Mouse (Mus musculus) adrenal gland, postnatal 10 days (tissue): ENCODE data around the gene Gm12216. TPM values are rescaled to one million over a fixed set of nuclear protein-coding genes. Genes with fewer than 3 reads are reported as not detected.
"Not testable (repeated sequence)": the region's sequence is repeated elsewhere in the genome, so short reads cannot be mapped to it uniquely, and the experiment has no call there.

Experiments
- DNase-seq: peaks from one replicate; pipeline ENCODE4 v3.0.0; 2021; ENCODE audit warnings: mixed read lengths
- long read RNA-seq, 2 experiments: library from polyadenylated mRNA; stranded (forward); transcript quantifications; one replicate each; pipeline ENCODE4 v2.0.0; 2021
- total RNA-seq, 2 experiments: library from RNA; stranded (reverse); gene quantifications; 2 replicates each; pipeline ENCODE4 v1.2.3; 2021

Gm12216 gene
- 1 to 10 TPM; 5.7 to 7.9 TPM for total RNA-seq
- long read RNA-seq, experiment 1, partial matches to known transcripts, result 0 of 3 reads
- long read RNA-seq, experiment 1, other reads (novel, unspliced or antisense), result 2 of 3 reads
- long read RNA-seq, experiment 2, partial matches to known transcripts, result 0 of 7 reads
- long read RNA-seq, experiment 2, other reads (novel, unspliced or antisense), result 5 of 7 reads

DNA sequence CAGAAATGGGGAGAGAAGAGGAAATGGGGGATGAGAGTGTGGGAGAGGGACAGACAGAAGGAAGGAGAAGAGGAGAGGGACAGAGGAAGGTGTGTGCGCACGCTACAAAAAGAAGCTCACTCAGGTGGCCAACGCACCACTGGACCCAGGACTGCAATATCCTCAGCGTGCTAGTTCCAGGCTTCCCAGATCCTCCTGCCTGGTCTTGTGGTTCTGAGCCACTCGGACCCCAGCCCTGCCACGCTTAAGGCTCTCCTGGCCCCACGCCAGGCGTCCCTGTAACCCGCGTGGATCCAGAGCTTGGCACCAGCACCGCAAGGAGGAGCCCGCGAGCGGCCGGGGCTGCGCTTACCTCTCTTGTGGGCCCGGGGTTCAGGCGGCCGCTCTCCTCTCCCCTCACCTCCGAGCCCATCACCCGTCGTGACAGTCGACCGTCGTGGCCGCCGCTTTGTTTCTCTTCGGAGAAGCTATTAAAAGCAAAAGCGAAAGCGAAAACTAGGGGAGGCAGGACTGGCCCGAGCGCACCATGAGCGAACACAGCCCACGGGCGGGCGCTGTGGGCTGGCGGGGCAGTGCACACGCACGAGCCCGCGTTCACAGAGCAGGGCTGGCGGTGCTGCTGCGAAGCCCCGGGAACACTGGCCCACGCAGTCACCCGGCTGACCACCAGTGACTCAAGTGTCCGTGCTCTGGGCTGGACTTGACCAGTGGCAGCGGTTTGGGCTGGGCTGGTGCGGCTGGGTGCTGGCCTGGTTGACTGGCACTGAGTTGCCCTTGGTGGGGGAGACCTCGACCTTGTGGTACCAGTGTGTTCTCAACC, at the start of gene Gm12216:
TSS of gene Gm12216 (minus strand) at position 496 of the 820 bp plus-strand sequence.
- DNase-seq, result peak; percentile 63

DNA sequence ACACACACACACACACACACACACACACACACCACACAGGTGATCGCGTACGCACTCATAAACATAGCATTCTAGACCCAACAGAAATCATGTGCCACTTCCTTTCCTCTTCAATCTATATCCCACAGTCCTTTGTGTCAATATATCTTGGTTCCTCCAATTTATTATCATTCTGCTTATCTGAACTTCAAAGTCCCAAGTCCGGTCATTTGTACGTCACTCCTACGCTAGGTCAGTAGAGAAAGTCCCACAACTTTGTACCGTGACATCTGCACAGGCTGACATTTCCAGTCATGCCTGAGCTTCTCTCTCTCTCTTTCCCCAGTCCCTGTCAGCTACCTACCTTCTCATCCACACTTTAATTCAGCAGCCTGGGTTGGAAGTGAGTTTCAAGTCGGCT, 49.6 kb upstream of the Gm12216 start:
- DNase-seq, result no peak

DNA sequence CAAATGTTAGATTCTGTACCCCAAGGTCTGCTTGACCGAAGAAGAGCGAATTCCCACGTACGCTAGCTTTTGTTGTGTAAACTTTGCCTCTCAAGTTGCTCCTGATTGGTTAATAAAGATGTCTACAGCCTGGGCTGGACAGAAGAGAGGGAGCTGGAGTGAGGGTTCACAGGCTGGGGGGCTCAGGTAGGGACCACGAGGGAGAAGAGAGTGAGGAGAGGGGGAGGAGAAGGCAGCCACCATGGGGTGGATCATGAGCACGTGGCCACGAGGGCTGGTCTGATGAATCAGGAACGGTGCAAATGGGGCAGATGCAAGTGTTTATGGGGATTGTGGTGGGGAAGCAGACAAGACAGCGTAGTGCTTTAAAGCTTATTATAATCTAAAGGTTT, 45.5 kb upstream of the Gm12216 start:
- no peak for DNase-seq

- DNase-seq, result peak; percentile 70
These were observed 44.9 kb upstream of the Gm12216 start for GRCm38 (mm10) chr11:53903781-53904533.

DNA sequence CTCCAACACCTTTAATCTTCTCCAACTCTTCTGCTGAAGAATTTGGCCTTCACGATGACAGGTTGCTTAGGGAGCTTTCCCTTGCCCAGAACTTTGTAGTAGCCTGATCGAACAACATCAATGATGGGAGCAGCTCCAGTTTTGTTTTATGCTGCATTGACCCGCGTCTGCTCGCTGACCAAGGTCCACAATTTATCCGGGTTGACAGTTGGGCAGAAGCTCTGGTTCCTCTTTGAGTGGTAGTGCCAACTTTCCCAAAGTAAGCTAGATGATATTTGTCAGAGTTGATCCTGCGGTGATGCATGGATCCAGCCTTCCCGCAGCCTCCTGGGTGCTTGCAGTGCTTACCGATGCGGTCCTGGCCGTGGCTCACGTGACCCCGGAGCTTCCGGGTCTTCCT, 43.7 kb upstream of the Gm12216 start:
- no peak for DNase-seq

DNA sequence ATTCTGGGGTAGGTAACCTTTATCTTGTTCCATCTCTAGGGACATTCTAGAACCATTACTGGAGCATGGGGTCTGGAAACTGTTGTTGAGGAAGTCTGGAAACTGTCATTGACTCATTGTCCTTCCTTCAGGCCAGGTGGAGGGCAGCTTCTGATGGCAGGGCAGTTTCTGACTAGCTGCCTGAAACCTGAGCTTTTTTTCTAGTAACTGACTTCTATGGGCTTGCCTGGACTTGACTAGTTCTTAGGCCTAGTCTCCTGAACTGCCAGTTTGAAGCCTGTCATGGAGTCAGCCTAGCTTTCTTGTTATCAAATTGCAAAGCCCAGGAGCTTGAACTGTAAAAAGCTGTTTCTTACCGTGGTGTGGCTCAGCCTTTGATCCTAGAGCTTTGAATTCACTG, 41.9 kb upstream of the Gm12216 start:
- DNase-seq, result no peak

DNA sequence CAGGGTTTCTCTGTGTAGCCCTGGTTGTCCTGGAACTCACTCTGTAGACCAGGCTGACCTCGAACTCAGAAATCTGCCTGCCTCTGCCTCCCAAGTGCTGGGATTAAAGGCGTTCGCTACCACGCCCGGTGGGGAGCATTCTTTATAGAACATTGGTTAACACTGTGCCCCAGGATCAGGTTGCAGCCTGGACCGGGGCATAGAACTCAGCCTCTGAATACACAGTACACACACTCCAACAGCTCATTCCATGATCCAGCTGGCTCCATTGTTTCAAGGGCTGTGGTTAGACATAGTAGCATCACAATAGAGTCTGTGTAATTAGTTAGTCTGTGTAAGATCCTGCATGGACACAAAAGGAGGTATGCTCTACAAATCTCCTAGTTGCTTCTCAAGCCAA, 40.9 kb upstream of the Gm12216 start:
- DNase-seq, result no peak

DNA sequence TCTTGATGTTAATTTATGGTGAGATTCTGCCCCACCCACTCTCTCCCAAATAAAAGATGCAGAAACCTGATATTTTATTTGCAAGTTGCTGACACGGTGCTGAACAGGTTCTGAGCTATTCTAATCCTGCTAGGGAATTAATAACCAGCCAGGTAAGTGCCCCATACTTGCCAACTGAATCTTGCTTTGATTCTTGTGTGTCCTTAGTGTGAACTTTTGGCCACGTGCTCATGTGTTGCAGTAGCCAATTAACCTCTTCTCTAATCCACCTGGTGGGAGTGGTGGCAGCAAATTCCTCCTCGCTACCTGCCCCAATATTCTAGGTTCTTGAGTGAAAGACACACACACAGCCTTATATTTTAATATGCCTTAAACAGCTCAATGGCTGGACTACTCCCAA, 39.9 kb upstream of the Gm12216 start:
- no peak for DNase-seq

DNA sequence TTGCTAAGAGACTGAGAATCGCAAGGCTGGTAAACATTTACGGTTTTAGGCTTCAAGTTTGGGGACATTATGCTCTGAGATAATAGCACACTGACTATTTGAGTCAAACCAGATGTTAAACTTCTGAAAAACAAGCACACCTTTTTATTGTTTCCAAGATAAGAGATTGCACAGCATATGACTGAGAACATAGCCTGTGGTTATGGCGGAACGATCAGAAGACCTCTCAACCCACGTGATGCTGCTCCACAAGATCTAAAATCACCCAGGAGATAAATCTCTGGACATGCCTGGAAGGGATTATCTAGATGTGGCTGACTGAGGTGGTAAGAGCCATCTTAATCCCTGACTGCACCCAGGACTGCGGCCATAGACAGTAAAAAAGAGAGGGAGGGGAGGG, 37.9 kb upstream of the Gm12216 start:
- DNase-seq, result no peak

DNA sequence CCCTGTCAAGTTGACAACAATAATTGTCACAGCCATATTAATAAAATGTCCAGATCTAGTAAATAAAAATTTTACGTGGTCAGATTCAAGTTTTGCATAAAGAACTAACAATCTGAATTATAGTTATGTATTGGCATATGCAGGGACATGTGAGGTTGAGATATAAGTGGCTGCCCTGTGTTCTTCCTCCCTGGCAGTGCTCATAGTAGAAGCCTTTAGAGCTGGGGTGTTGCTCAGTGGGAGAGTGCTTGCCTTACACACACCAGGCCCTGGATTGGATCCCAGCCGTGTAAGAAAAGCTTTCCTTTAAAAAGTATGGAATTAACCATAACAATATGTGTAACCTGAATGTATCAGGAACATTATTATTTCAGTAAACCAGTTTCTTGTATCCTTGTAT, 34.4 kb upstream of the Gm12216 start:
- no peak for DNase-seq

- DNase-seq, result no peak
These were observed 33.8 kb upstream of the Gm12216 start for GRCm38 (mm10) chr11:53892716-53893416.

GRCm38 (mm10) chr11:53891505-53892451, 32.7 kb upstream of the Gm12216 start, which contains the start of gene Slc22a5:
TSS of gene Slc22a5 (minus strand) at chr11:53891660.
- peak; percentile 99 for DNase-seq

DNA sequence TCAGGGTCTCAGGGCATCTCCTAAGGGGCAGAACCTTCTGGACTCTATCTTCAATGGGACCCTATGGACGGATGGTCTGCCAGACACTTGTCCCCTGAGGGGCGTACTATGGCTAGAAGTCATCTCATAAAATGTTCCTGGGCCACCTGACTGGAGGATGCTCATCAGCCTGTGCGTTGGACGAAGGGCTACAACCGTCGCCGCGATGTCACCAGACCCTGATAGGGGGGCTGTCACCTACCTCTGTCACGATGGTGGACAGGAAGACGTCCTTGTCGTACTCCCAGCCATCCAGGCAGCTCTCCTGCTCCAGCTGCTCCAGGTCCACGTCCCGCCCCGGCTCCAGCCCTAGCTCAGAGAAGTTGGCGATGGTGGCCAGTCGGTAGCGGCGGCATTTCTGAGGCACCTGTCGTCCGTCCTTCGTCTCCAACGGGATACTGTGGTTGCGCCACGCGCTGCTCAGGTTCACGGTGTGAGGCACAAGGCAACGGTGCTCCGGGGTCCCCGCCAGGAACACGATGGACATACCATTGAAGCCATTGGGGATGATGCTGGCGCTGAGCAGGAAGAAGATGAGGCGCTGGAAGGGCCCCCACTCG, 31.9 kb upstream of the Gm12216 start:
- no peak for DNase-seq

DNA sequence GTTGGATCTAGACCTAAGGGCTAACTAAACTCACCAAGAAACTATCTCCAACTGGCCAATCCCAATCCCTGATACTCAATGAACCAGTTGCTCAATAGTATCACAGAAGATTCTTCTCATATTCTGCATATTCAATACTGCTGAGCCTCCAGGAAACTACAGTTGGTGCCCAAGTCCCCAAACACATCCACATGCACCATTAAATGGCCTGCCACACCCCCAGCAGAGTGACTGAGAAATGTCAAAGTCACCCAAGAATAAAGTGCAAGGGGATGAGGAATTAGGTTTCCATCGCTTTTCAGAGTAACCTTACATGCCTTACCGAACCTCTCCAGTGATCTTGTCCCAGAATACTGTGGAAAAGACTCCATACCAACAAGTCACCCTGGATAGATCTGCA, 31.2 kb upstream of the Gm12216 start:
- DNase-seq, result no peak

DNA sequence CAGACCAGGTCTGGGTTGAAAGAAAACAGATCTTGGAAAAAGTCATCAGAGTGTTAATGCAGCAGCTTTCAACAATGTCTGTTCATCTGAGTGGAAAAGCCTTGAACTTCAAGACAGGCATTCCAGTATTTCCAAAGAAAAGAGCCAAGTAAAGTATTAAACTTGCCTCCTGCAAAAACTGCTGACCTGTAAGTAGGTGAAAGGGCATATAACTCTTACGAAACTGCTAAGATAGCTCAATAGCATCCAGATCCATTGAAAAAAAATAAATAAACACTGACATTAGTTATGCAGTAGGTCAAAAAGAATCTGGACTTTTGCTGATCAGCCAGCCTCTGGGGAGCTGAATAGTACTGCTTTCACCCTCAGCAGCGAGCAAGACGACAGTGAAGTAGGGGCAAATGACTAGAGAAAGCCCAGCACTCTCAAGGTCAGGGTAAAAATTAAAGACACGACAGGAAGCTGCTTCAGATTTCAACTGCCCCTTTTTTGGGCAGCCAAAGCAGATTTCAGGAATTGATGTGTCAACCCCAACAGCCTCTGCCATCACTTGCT, 30.1 kb upstream of the Gm12216 start:
- DNase-seq, result peak; percentile 47

DNA sequence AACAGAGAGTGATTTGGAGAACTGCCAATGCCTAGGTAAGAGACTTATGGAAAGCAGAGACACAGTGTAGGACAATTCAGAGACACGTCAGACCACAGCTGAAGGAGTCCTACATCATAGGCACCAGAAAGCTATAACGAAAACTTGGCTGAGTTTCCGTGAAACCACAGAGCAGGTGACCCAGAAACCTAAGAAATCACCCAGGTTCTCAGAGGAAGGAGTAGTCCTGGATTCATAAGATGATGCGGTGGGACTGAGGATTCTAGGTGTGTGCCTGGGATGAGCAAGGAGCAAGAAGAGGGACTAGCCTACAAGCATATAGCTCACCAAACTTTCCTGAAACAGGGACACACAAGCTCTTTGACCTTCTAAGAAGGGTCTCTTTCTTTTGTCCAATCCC, 29.2 kb upstream of the Gm12216 start:
- no peak for DNase-seq

GRCm38 (mm10) chr11:53883287-53883686, 24.2 kb upstream of the Gm12216 start:
- no peak for DNase-seq

- DNase-seq, result not testable (repeated sequence)
These were observed 19.0 kb upstream of the Gm12216 start for GRCm38 (mm10) chr11:53878096-53878495.

DNA sequence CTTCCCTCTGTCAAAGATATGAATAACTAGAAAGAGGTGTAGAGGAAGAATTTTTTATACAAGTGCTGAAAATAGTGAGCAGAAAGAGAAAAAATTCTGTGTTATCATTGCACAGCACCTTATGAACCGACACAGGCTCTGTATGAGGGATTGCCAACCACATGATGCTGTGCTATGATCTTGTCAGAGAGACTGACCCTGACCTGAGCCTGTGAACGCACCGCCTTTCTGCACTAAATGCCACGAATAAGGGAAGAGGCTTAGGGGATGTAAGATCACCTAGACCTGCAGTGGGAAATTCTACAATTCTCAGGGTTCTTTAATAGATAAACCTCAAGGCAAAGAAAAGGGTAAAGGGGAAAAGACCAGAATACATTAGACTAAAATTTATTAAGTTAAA, 17.4 kb upstream of the Gm12216 start:
- DNase-seq, result no peak

DNA sequence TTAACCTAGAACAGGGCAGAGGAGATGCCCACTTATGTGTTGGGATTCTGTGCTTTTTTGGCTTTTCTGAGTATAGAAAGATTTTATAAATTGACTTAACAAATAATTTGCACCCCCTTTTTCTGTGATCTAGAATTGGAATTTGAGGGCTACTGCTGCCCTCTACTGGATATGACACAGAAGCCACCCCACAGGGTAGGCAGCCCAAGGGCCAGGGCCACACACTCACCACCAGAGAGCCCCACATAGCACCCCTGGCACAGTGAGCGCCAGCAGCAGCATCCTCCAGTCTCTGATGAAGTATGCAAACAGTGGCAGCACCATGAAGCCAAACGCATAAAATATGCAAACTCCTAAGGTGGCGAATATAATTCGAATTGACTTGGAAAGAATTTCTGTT, 15.7 kb upstream of the Gm12216 start:
- DNase-seq, result no peak
